Mouse (Mus musculus) spleen, postnatal 0 days (tissue): ENCODE data around the gene Ythdf2. TPM values are rescaled to one million over a fixed set of nuclear protein-coding genes. Genes with fewer than 3 reads are reported as not detected.

Experiments used
- polyA plus RNA-seq: library from polyadenylated mRNA; unstranded; fragments of >200 nt; fragmentation: Nextera tagmentation; extraction: Ambion mirVana; gene quantifications from 2 replicates; pipeline ENCODE4 v1.2.1, GENCODE M21; 2015

The Ythdf2 gene
- polyA plus RNA-seq: 48.2 and 53.7 TPM in 2 replicates

GRCm38 (mm10) chr4:132211953-132212734 lies at the start of gene Ythdf2:
Gene Ythdf2, minus strand, starts transcription at chr4:132212303.

GRCm38 (mm10) chr4:132144080-132144841 lies 67.8 kb downstream of the Ythdf2 start, which contains the start of gene Oprd1:
Gene Oprd1, minus strand, starts transcription at chr4:132144486.

Other genes starting within 250 kb of the Ythdf2 start
- gene Gm10300, start 137.6 kb downstream of the Ythdf2 start, polyA plus RNA-seq: 0.36 and 0.61 TPM in 2 replicates
- gene Epb41, start 137.0 kb downstream of the Ythdf2 start, polyA plus RNA-seq: 107 and 109 TPM in 2 replicates
- gene Oprd1, start 67.8 kb downstream of the Ythdf2 start, polyA plus RNA-seq: not detected in 2 replicates
- gene Gmeb1, start 49.3 kb upstream of the Ythdf2 start, polyA plus RNA-seq: 17.7 and 18.4 TPM in 2 replicates
- gene Taf12, start 62.1 kb upstream of the Ythdf2 start, polyA plus RNA-seq: 54.8 and 59.1 TPM in 2 replicates
- gene Rab42, start 91.1 kb upstream of the Ythdf2 start, polyA plus RNA-seq: 1.8 and 2.1 TPM in 2 replicates
- 42.4 and 44.6 TPM in 2 replicates for gene Trnau1ap, start 117.2 kb upstream of the Ythdf2 start, polyA plus RNA-seq
- 69.5 and 69.8 TPM in 2 replicates for gene Rcc1, start 141.3 kb upstream of the Ythdf2 start, polyA plus RNA-seq
- gene Phactr4, start 210.2 kb upstream of the Ythdf2 start, polyA plus RNA-seq: 11.8 and 13.4 TPM in 2 replicates